Mouse (Mus musculus): ENCODE data around the gene Tex9.
"Not testable (repeated sequence)": the region's sequence is repeated elsewhere in the genome, so short reads cannot be mapped to it uniquely, and the experiment has no call there.

The Tex9 gene

DNA sequence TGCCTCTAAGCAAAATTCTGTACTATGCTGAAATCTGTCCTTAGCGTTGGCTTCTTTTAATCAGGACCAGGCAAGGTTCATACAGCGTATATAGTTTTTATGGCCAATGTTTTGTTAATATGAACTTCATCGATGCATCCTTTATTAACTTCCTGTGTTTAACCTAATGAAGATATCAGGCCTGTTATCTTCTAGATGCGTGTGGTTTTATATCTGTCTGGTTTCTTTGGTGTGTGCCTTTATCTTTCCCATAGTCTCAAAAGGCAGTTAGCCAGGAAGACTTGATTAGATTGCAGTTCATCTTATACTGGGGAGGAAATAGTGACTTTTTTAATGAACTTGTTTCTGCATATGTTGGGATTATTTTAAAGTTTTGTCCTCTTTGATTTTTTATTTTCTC, 51.7 kb downstream of the Tex9 start:
- no peak for DNase-seq (ENCODE audit: low read depth, low spot score)

DNA sequence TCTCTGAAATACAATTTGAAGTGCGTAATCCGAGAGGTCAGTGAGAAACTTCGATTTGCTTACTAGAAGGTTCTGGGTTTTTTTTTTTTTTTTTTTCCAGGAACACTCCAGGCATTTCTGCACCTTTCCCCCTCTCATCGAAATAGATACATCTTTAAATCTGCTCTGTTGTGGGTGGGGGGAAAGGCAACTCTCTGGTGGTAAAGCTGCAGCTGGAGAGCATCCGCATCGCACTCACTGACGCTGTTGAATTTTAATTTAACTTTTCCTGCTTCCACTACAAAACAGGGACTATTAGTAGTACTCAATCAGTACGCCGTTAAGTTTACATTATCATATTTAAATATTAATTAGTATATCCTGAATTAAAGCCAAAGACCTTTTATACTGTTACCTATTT, 53.3 kb downstream of the Tex9 start:
- DNase-seq (ENCODE audit: low read depth, low spot score): no peak

DNA sequence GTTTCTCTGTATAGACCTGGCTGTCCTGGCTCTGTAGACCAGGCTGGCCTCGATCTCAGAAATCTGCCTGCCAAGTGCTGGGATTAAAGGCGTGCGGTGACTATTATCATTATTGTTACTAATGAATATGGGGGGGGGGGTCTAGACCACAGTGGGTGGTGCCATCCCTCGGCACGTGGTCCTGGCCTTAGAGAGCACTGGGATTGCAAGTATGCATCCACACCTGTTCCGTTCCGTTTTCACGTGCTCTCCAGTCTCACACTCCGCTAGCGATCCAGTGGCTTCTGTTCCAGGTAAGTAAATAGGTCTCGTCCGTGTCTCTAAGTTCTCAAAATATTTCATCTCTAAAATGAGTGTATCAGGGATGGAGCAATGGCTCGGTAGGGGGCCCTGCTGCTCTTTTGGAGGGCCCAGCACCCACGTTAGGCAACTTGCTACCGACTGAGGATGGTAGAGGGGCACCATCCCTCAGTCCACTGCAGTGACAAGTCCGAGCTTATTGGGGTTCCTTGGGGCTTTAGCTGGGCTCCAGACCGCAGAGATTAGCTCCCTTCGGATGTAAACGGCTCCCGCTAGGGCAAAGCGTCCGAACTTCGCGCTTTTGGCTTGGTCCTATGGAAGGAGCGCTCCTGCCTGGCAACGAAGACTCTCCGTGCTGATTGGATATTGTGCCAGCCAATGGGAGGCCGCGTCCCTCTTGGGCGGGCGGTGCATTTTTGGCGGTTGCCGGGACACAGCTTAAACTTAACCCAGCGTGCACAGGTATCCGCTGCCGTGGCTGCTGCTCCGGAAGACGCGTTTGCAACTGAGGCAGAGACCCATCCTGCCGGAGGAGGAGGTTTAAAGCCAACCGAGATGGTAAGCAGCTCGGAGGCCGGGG, 54.0 kb downstream of the Tex9 start, which contains the start of gene Mns1:
TSS of gene Mns1 (plus strand) at position 190 of the 880 bp plus-strand sequence.
- peak; percentile 92 for DNase-seq (ENCODE audit: low read depth, low spot score)

DNA sequence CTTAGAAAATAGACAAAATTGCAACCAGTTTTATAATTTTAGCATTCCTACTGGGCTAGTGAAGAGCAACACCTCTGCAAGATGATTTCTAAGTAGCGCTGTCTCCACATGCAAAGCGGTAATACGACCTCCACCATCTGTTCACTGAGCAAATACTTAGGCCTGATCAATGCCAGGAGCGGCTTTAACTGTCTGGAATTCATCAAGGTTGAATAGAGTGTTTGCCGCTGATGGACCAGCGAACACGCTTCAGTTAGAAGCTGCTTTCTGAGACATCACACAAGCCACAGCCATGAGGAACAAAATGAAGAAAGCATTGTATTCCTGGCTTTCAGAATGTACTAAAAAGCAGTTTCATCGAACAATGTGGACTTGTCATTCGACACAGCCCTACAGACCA, 57.1 kb downstream of the Tex9 start:
- no peak for DNase-seq (ENCODE audit: low read depth, low spot score)

DNA sequence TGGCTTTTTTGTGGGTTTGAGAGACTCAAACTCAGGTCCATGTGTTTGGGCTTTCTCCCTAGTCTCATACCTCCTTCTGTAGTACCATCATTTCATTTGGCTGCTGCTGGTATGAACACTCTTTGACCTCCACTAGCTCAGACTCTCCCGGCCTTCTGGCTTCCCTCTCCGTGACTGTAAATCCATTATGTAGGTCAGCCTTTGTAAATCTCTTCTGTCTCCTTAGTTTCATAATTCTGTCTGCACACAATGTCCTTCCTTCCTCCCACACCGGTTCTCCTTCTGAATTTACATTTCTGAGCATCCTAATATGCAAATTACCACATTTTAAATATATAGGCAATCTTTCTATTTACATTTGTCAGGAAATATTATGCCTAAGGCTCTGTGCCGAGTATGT, 64.2 kb downstream of the Tex9 start:
- no peak for DNase-seq (ENCODE audit: low read depth, low spot score)

DNA sequence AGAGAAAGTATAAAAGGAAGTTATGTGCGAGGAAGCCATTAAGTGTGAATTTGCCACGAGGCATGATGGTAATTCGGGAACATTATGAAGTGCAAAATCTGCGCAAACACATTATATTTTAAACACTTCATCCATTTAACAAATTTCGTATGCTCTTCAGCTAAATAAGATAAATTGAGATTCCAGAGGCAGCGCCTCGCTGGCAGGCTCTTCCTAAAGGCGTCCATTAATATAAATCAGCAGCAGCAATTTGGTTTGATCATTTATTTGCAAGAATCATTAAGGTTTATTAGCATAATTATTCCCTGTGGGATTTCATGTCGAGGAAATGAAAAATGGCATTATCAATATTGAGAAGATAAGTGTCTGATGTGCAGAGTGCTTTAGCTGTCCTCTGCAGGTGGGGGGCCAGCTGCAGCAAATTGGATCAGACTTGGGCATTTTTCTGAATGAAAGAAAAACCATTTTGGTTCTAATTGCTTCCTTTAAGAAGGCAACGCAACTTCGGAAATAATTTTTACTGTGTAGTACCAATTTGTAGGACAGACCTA, 66.6 kb downstream of the Tex9 start:
- no peak for DNase-seq (ENCODE audit: low read depth, low spot score)

DNA sequence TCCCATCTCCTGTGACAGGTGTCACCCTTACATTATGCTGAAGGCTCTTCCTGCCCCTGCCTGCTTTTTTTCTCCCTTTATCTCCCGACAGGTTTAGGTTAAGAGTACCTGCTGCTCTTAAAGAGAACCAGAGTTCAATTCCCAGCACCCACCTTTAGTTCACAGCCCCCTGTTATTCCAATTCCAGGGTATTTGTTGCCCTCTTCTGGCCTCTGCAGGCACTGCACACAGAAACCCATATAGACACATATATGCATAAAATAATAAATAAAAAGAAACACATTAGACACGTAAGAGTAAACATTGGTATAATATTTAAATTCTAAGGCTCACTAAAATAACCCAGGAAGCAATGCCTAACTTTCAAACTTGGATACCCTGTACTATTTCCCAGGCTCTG, 69.3 kb downstream of the Tex9 start:
- DNase-seq (ENCODE audit: low read depth, low spot score): no peak

DNA sequence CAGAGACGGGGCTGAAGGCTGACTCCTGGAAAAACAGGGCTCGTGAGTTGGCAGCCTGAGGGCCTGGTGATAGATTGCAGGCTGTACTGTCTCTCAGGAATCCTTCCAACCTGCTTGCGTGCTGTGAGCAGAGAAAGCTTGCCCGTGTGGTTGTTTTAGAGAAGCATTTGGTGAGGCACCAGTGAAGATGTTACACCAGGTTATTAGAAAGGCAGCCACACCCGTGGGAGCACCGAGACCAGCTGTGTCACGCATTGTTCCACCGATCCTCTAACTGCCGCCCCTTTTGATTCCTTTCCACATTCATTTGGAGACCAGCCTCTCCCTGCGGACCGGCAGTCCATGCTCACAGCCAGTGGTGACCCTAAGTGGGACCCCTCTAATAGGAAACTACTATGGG, 69.7 kb downstream of the Tex9 start:
- no peak for DNase-seq (ENCODE audit: low read depth, low spot score)

DNA sequence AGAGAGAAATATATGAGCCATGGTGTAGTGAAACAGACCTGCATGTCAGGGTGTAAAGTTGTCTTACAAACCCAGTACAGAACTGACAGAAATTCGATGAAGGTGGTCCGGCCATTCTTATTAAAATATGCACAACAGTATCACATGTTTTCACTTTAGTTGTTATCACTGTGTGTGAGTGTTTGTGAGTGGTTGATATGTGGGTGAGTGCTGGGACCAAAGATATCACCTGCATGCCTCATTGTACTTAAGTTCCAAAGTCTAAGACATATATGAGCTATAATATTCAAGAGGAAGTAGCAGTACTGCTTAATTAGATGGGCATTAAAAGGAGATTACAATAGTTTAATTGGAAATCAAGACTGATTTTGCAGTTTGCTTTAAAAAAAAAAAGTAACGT, 71.5 kb downstream of the Tex9 start:
- no peak for DNase-seq (ENCODE audit: low read depth, low spot score)

DNA sequence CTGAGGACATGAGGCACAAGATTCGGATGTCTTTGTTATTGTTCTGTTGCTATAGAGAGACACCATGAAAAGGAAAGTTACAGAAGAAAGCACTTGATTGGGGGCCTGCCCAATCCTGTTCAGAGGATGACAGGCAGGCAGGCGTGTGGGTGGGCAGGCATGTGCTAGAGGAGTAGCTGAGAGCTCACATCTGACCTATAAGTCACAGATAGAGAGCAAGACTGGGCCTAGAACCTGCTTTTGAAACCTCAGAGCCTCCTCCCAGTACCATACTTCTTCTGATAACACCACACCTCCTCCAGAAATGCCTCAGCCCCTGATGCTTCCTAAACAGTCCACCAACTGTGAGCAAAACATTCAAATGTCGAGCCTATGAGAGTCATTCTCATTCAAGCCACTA, 73.6 kb downstream of the Tex9 start:
- no peak for DNase-seq (ENCODE audit: low read depth, low spot score)

DNA sequence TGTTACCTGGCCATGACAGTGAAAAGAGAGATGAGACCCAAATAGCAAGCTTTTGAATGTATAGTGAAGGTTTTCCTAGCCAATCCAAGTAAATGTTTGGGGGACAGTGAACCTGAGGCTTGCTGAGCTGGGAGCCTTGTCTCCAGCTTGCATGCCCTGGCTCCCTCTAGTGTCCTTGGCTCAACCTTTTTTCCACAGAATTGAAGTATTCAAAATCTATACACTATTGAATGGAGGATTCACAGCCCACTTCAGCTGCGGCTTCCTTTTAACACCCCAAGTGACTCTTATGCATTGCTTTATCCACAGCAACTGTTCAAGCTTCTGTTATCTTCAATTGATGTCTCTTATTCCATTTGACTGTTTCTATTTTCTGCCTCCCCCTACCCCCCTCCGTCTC, 80.3 kb downstream of the Tex9 start:
- no peak for DNase-seq (ENCODE audit: low read depth, low spot score)

DNA sequence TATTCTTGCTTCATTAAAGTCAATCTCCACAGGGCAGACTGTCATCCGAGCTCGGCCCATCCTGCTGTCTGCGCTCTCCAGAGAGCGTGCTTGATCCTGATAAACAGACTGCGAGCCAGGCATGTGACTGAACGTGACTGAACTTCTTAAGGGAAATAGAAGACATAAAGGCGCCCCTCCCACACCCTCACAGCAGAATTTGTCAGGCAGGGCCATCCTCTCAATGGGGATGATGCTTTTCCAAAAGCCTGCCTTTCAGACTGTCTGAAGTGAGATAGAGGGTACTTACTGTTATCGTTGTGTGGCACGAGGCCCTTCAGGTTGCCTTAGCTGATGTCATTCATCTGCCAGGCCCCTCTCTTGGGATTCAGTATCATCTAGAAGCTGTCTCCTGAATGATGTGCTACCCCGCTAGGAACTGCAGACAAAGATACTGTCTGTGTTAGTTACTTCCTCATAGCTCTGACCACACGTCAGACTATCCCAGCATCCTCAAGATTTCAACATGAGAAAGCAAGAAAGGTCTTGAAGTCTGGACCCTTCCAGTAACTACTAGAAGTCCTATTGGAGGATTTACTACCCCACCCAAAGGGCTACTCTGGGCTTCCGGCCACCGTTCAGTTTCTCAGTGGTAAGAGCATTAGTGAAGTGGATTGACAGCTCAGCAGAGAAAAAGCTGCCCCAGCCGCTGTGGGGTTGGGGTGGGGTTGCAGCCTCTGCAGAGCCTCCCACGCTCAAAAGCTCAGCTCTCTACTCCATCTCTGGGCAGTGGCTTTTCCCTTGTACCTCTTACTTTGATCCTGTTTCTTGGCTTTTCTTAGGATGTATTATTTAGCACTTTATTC, 82.4 kb downstream of the Tex9 start:
- DNase-seq (ENCODE audit: low read depth, low spot score): peak; percentile 71

DNA sequence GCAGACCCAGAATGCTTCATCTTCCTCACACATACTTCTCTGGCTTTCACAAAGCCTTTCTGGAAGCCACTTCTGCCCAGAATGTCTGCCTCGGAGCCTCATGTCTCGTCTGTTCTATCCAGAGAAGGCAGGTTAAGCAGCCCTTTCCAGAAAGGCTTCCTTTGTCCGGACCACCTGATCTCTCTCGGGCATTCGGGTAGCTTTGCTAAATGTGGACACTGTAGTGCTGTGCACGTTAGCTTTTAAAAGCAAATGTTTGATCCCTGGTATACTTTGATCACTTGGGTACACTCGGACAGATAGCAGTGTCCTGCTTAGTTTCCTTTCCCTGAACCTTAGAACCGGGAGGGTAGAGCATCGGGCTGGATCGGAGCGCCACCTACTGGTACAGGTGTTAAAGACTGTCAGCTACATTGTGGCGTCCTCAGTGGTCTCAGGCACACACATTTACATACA, 83.9 kb downstream of the Tex9 start:
- peak; percentile 85 for DNase-seq (ENCODE audit: low read depth, low spot score)

DNA sequence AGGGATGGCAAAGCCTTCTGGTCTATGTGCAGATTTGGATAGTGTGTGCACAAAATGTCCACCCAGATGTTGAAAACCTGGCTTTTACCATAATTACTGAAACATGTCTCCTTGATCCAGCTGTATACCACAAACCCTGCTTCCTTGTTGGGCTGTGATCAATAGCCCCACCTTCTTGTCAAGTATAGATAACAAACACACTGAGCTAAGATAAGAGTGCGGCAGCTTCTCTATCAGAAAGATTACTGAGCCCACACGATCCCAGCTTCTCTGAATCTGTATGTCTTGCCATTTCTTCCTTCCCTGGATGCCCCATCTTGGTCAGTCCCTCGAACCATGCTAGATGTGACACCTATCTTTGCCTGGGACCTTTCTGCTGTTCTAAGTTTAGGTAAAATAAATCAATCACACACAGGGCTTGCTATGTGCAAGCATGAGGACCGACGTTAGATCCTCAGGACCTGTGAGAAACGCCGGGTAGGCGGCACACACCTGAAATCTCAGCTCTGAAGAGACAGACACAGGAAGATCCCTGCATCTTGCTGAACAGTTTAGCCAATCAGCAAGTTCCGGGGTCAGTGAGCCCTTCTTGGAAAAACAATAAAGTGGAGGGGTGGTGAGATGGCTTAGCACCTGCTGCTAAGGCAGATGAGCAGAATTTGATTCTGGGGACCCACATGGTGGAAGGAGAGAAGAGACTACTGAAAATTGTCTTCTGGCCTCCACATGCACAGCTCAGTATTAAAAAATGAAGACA, 86.0 kb downstream of the Tex9 start:
- no peak for DNase-seq (ENCODE audit: low read depth, low spot score)

DNA sequence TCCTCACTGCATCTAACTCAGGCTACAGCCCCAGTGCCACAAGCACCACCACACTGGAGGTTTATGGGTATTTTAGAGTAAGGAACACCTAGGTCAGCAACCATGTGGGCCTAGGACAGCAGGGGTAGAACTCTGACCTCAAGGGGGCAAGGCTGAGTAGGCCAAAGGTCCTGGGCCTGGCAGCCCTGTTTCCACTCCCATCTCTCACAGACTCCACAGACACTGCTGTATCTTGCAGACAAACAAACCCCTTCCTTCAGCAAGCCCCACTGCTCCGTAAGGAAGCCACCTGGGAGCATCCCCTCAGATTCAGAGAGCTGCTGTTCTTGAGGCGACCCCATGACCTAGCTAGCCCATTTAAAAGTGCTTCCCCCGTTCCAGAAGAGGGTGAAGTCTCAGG, 87.1 kb downstream of the Tex9 start:
- no peak for DNase-seq (ENCODE audit: low read depth, low spot score)

DNA sequence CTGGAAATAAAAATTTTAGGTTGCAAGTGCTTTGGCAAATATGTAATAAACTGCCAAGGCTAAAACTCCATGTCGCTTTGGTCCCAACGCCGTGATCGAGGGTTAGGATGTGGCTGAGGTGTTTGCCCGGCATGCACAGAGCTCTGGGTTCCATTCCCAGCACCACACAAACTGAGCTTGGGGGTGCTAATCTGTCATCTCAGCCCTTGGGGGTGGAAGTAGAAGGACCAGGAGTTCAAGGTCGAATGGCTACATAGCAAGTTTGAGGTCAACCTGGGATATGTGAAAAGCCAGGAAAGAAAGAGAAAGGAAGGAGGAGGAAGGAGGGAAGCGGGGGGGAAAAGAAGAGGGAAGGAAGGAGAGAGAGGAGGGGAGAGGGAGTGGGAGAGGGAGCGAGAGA, 87.6 kb downstream of the Tex9 start:
- DNase-seq (ENCODE audit: low read depth, low spot score): no peak

DNA sequence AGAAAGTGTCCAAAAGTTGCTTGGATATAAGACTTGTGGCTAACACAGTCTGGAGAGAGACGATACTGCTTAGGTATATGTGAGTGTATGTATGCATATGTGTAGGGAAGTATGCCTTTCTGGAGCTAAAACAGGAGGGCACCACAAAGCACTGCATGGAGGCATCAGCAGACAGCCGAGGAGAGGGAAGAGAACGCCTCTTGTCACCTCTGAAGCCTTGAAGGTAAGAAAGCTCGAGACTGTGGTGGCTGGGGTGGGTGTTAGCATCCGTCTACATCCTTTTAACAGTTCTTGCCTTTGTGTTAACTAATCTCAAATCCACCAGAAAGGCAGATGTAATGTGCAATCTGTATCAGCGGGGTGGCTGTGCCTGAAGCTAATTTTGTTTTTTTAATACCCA, 88.6 kb downstream of the Tex9 start:
- DNase-seq (ENCODE audit: low read depth, low spot score): no peak

DNA sequence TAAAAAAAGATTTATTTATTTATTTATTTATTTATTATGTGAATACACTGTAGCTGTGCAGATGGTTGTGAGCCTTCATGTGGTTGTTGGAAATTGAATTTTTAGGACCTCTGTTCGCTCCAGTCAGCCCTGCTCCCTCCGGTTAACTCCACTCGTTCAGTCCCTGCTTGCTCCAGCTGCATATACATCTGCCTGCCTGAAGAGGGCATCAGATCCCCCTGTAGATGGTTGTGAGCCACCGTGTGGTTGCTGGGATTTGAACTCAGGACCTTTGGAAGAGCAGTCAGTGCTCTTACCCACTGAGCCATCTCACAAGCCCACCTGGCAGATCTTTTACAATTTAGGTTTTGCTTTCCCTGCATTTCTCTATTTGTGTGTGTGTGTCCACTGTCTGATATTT, 90.2 kb downstream of the Tex9 start:
- DNase-seq (ENCODE audit: low read depth, low spot score): not testable (repeated sequence)

All from c-Kit-negative CD71-positive TER-119-positive erythroid progenitor cells, embryonic 14.5 days (primary cell).